15 mouse cellular contexts compared by ENCODE assay signal in genomic region chr13:41459683-41460286, GRCm38 (mm10). TPM values are rescaled to one million over a fixed set of nuclear protein-coding genes. Genes with fewer than 3 reads are reported as not detected.
DNase-seq lines count a peak whose midpoint lies in the region; ATAC-seq and TF ChIP-seq lines count a peak whose summit lies in the region.
"Had no signal": no experiment of that assay in that cellular context is flagged by ENCODE, and none has a peak within 500 bp of the region (broad histone marks: within the 10 kb centered on the region; RNA-seq: fewer than 3 reads in every experiment).

No protein-coding gene starts in this region.

- no peak for ATAC-seq in liver, embryonic 11.5 days (replicated peaks; ENCODE audit: low FRiP score)
- no peak for ATAC-seq in Patski
- ATAC-seq in forebrain, embryonic 11.5 days (replicated peaks; ENCODE audit: low FRiP score), result no peak
- ATAC-seq: forebrain, embryonic 13.5 days had no signal

- H3K79me2 ChIP-seq in liver, adult 2 months (ENCODE audit: control insufficient read depth, insufficient read depth, low read length), result no peaks in the 10 kb centered on the region
- no peaks in the 10 kb centered on the region for H3K79me2 ChIP-seq in myocyte (ENCODE audit: control insufficient read depth, insufficient read depth)

- DNase-seq in gastrocnemius, adult 18-20 months (ENCODE audit: low spot score), result peak; percentile 40
- no peak for DNase-seq in gastrocnemius, postnatal 25 days
- peak; percentile 49 for DNase-seq in liver, adult 2 months (ENCODE audit: extremely low read depth, low read depth, low spot score)
- DNase-seq in liver, embryonic 11.5 days (ENCODE audit: low spot score), result no peak
- no peak for DNase-seq in Patski (ENCODE audit: low read depth, low spot score)
- DNase-seq in forebrain, embryonic 11.5 days (ENCODE audit: low spot score), result no peak
- DNase-seq in left cerebral cortex, postnatal 10 days (ENCODE audit: extremely low spot score in 1 of 2, low spot score in 2 of 2), result no peak
- DNase-seq: cerebellum, adult 11 months; kidney, adult 11 months had no signal

- in situ Hi-C loops in Patski (cut with MboI; ENCODE audit: low pct_unique_long_range_greater_than_20kb), result no loop called here

- TF ChIP-seq POLR2A in liver, adult 2 months (IDR thresholded peaks at IDR 0.05; ENCODE audit: extremely low read depth, insufficient read depth, low read length), result no peak
- TF ChIP-seq POLR2A in myocyte (IDR thresholded peaks at IDR 0.05; ENCODE audit: insufficient read length, low read depth), result no peak

- peaks cover 7% of the 10 kb centered on the region; the same call in 1 of the 2 replicates for H3K4me1 ChIP-seq in liver, adult 2 months (ENCODE audit: control insufficient read depth, insufficient read depth, low read length)
- H3K4me1 ChIP-seq in liver, embryonic 11.5 days (replicated peaks; ENCODE audit: control insufficient read depth, insufficient read depth, low read length), result peaks cover 7% of the 10 kb centered on the region
- H3K4me1 ChIP-seq in forebrain, embryonic 11.5 days (replicated peaks; ENCODE audit: control insufficient read depth, insufficient read depth, low read length), result no peaks in the 10 kb centered on the region

- peak; percentile 43 for TF ChIP-seq CTCF in liver, adult 2 months (IDR thresholded peaks at IDR 0.05; ENCODE audit: low read depth, low read length)
- TF ChIP-seq CTCF in Patski (IDR thresholded peaks at IDR 0.05), result peak; percentile 16

- H3K27me3 ChIP-seq in liver, adult 2 months (ENCODE audit: control insufficient read depth, insufficient read depth, low read length), result no peaks in the 10 kb centered on the region
- no peaks in the 10 kb centered on the region for H3K27me3 ChIP-seq in liver, embryonic 11.5 days (replicated peaks; ENCODE audit: control insufficient read depth, insufficient read depth, low read length)
- H3K27me3 ChIP-seq in Patski, result no peaks in the 10 kb centered on the region
- no peaks in the 10 kb centered on the region for H3K27me3 ChIP-seq in myocyte (ENCODE audit: control insufficient read depth, insufficient read depth, insufficient read length)
- no peaks in the 10 kb centered on the region for H3K27me3 ChIP-seq in forebrain, embryonic 11.5 days (ENCODE audit: control insufficient read depth, insufficient read depth, low read length)
- H3K27me3 ChIP-seq: forebrain, embryonic 13.5 days; limb, embryonic 15.5 days; neural tube, embryonic 15.5 days had no signal

- CTCF ChIA-PET in Patski (lab: Charles Lee), result interaction anchor here (0.9 to 1.5 kb wide), 2 partner anchors 21 to 159 kb away, joined by 3 to 7 read pairs; no protein-coding TSS in a partner anchor

- no peak overlapping the region for H3K9ac ChIP-seq in liver, adult 2 months (ENCODE audit: low read depth, low read length)
- H3K9ac ChIP-seq in liver, embryonic 11.5 days (ENCODE audit: low read depth, low read length), result no peak overlapping the region
- H3K9ac ChIP-seq in forebrain, embryonic 11.5 days (ENCODE audit: low read length), result no peak overlapping the region
- H3K9ac ChIP-seq: forebrain, embryonic 13.5 days; heart, embryonic 13.5 days; limb, embryonic 15.5 days; neural tube, embryonic 15.5 days had no signal

- intact Hi-C loops in left cerebral cortex, postnatal 10 days (cut with DNase I), result no loop called here

- no peaks in the 10 kb centered on the region for H3K9me3 ChIP-seq in liver, embryonic 11.5 days (ENCODE audit: control insufficient read depth, low read length)
- no peaks in the 10 kb centered on the region for H3K9me3 ChIP-seq in forebrain, embryonic 11.5 days (ENCODE audit: control insufficient read depth, low read length)
- H3K9me3 ChIP-seq: forebrain, embryonic 13.5 days; G1E; heart, embryonic 13.5 days; limb, embryonic 15.5 days; neural tube, embryonic 15.5 days had no signal

- POLR2A ChIA-PET in Patski (lab: Charles Lee), result no interaction called here

- no peak overlapping the region for H3K4me2 ChIP-seq in liver, embryonic 11.5 days
- no peak overlapping the region for H3K4me2 ChIP-seq in myocyte (ENCODE audit: low read depth)
- H3K4me2 ChIP-seq in forebrain, embryonic 11.5 days (ENCODE audit: low read depth, low read length, severe bottlenecking), result no peak overlapping the region
- H3K4me2 ChIP-seq: forebrain, embryonic 13.5 days; heart, embryonic 13.5 days; limb, embryonic 15.5 days; neural tube, embryonic 15.5 days had no signal

- H3ac ChIP-seq in myocyte (ENCODE audit: control insufficient read depth, insufficient read length), result no peak overlapping the region

- no peak overlapping the region for H3K27ac ChIP-seq in liver, adult 2 months (replicated peaks; ENCODE audit: insufficient read depth, low read depth, low read length)
- H3K27ac ChIP-seq in liver, embryonic 11.5 days (ENCODE audit: low read depth, low read length), result no peak overlapping the region
- H3K27ac ChIP-seq in forebrain, embryonic 11.5 days (ENCODE audit: low read depth, low read length), result no peak overlapping the region
- H3K27ac ChIP-seq: forebrain, embryonic 13.5 days; heart, embryonic 13.5 days; limb, embryonic 15.5 days; neural tube, embryonic 15.5 days had no signal

- no peak overlapping the region for H3K4me3 ChIP-seq in liver, adult 2 months (ENCODE audit: insufficient read depth, low read depth, low read length)
- no peak overlapping the region for H3K4me3 ChIP-seq in liver, embryonic 11.5 days (ENCODE audit: low read depth, low read length)
- no peak overlapping the region for H3K4me3 ChIP-seq in myocyte
- H3K4me3 ChIP-seq in forebrain, embryonic 11.5 days (ENCODE audit: low read depth, low read length), result no peak overlapping the region
- H3K4me3 ChIP-seq: forebrain, embryonic 13.5 days; heart, embryonic 13.5 days; limb, embryonic 15.5 days; neural tube, embryonic 15.5 days had no signal

- 54% methylated on average over 3 of the region's 3 CpGs for WGBS in liver, adult 2 months
- WGBS in liver, embryonic 11.5 days, result 76% methylated on average over 3 of the region's 3 CpGs
- WGBS in forebrain, embryonic 11.5 days, result 91% methylated on average over 3 of the region's 3 CpGs

- H3K36me3 ChIP-seq in liver, adult 2 months (ENCODE audit: control insufficient read depth, insufficient read depth, low read length), result no peaks in the 10 kb centered on the region
- H3K36me3 ChIP-seq in liver, embryonic 11.5 days (ENCODE audit: control insufficient read depth, insufficient read depth, low read length), result no peaks in the 10 kb centered on the region
- H3K36me3 ChIP-seq in myocyte (ENCODE audit: control insufficient read depth, insufficient read depth), result no peaks in the 10 kb centered on the region
- no peaks in the 10 kb centered on the region for H3K36me3 ChIP-seq in forebrain, embryonic 11.5 days (ENCODE audit: control insufficient read depth, insufficient read depth, low read length)
- H3K36me3 ChIP-seq: G1E; heart, embryonic 13.5 days; limb, embryonic 15.5 days; neural tube, embryonic 15.5 days had no signal

TF ChIP-seq in myocyte, 11 proteins besides CTCF, POLR2A, EP300 and RAD21:
- TF ChIP-seq E2F4 (IDR thresholded peaks at IDR 0.05; ENCODE audit: insufficient read depth) (no peak), CEBPB (IDR thresholded peaks at IDR 0.05; ENCODE audit: insufficient read depth, poor library complexity, severe bottlenecking) (0 out of 2 replicates have a peak, but pooled peaks have one; percentile 47)

RNA-seq across cellular contexts. Expression of gene Nedd9, which starts 27.4 kb away (rescaled TPM):
- total RNA-seq in gastrocnemius, adult 18-20 months (2021), result 10 to 100 TPM in 1 of 2 experiments, 1 to 10 TPM in 1; 4.5 to 11.9 TPM
- total RNA-seq in gastrocnemius, postnatal 25 days (2021), result 1 to 10 TPM; 4.5 to 9.4 TPM
- 3.3 and 4.2 TPM in 2 replicates for total RNA-seq in liver, adult 2 months (2014; rRNA removed)
- 1.3 and 2.5 TPM in 2 replicates for polyA plus RNA-seq in liver, adult 2 months (2012; rRNA removed)
- polyA plus RNA-seq in liver, embryonic 11.5 days (2014; fragmentation: Nextera tagmentation; extraction: Ambion mirVana), result 6.1 TPM in 2 replicates
- polyA plus RNA-seq in Patski (2021), result 21.2 TPM
- polyA plus RNA-seq in myocyte (2012; fragmentation: generic; extraction: Trizol), result 11.6 TPM
- 26.7 and 27.0 TPM in 2 replicates for polyA plus RNA-seq in forebrain, embryonic 11.5 days (2014; fragmentation: Nextera tagmentation; extraction: Ambion mirVana)
- 10 to 100 TPM in 1 of 2 experiments, 1 to 10 TPM in 1; 9.4 to 14.5 TPM for total RNA-seq in left cerebral cortex, postnatal 10 days (2021)
- polyA plus RNA-seq: G1E had no signal

Comparison
In these comparisons a context has a peak if more than half of its experiments do, and no peak if none do; other contexts are left out.
1. DNase-seq: peak in gastrocnemius, adult 18-20 months (single experiment) and liver, adult 2 months (single experiment); none in gastrocnemius, postnatal 25 days (single experiment), liver, embryonic 11.5 days (single experiment), Patski (single experiment), forebrain, embryonic 11.5 days (single experiment) and left cerebral cortex, postnatal 10 days (0 of 2).